Mouse (Mus musculus): ENCODE measurements at regions not wholly inside any gene's neighbourhood (a gene's known extent, or its start where the extent isn't known, plus 50 kb on each side); places are given as distances from the start of the nearest gene placed in this dataset.

DNA sequence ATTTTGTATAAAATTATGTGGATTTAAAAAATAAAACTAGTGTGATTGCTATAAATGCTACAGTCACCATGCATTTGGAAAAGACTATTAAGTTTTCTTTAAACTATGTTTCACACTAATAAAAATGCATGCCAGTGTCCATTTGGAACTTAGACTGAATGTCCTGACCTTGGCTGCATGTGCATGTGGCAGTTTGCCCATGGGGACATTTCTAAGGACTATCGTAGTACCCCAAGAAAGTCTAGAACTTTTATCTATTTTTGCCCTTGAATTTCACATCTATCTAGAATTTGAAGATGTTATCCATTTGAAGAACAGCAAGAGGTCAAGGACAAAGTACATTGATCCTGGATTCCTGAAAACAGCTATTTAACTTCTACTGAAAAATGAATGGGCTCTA is 745.9 kb downstream of the Tmem182 start:
- H3K4me1 ChIP-seq (ENCODE audit: control insufficient read depth in 1 of 2, insufficient read depth in 2 of 2): no peaks in the 10 kb centered on the region
- dilution Hi-C loops (cut with MboI; ENCODE audit: extremely low pct_ligation_motif_present, extremely low pct_unique_long_range_greater_than_20kb, low sequenced_read_pairs): no loop called here
- no peak for TF ChIP-seq KAT2A (IDR thresholded peaks at IDR 0.05; ENCODE audit: insufficient replicate concordance, low read length)
- no peak for TF ChIP-seq SIN3A (IDR thresholded peaks at IDR 0.05; ENCODE audit: low read length)
- TF ChIP-seq ZMIZ1 (IDR thresholded peaks at IDR 0.05; ENCODE audit: low read depth, low read length): no peak
- no peak for TF ChIP-seq BHLHE40 (IDR thresholded peaks at IDR 0.05; ENCODE audit: low read depth, low read length)
- no peak for TF ChIP-seq EP300 (IDR thresholded peaks at IDR 0.05; ENCODE audit: low read length)
- no peak for TF ChIP-seq MEF2A (IDR thresholded peaks at IDR 0.05; ENCODE audit: borderline replicate concordance, low read depth, low read length)
- TF ChIP-seq IRF4 (IDR thresholded peaks at IDR 0.05; ENCODE audit: low read depth, low read length): no peak
- TF ChIP-seq E2F4 (IDR thresholded peaks at IDR 0.05; ENCODE audit: insufficient replicate concordance, low read depth, low read length): no peak
- TF ChIP-seq USF1 (IDR thresholded peaks at IDR 0.05; ENCODE audit: low read depth, low read length): no peak
- no peaks in the 10 kb centered on the region for H3K27me3 ChIP-seq (replicated peaks)
- H3K4me3 ChIP-seq (replicated peaks in 1 of 3; ENCODE audit: low read depth in 2 of 3, low read length in 2 of 3, poor library complexity in 1 of 3): no peak overlapping the region
- DNase-seq (ENCODE audit: extremely low read depth): no peak
- in situ Hi-C loops (cut with MboI; ENCODE audit: low pct_ligation_motif_present, low pct_unique_long_range_greater_than_20kb, low sequenced_read_pairs): no loop called here
- H3K36me3 ChIP-seq (replicated peaks in 1 of 2; ENCODE audit: control insufficient read depth in 1 of 2, insufficient read depth in 1 of 2, low read length in 1 of 2): no peaks in the 10 kb centered on the region
- H3K79me2 ChIP-seq (replicated peaks; ENCODE audit: control insufficient read depth, extremely low read depth, insufficient read depth, poor library complexity, severe bottlenecking): no peaks in the 10 kb centered on the region
- H3K27ac ChIP-seq (ENCODE audit: insufficient read depth, low read depth): no peak overlapping the region
- H3K4me2 ChIP-seq (ENCODE audit: insufficient read depth, low read depth, poor library complexity, severe bottlenecking): no peak overlapping the region
- peaks cover 23% of the 10 kb centered on the region for H3K9me3 ChIP-seq (replicated peaks; ENCODE audit: low read length)
- H3K9ac ChIP-seq (ENCODE audit: insufficient read depth, low read depth): no peak overlapping the region

DNA sequence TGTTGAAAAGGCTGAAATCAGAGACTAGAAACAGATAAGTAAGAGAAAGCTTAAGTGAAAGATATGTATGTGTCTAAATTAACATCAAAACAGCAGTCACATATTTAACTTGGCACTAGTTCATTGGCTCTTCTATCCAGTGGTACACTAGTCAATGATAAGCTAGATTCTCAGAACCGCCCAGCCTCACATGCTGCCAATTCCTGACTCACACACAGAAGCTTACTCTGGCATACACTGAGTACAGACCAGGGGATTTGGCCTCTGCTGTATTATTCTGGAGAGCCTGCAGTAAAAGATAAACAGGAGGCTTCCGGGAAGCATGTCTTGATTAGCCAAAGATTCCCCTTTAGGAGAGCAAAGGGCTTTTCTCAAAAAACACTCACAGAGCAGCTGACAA is 750.2 kb downstream of the Tmem182 start:
- no peak for DNase-seq (ENCODE audit: extremely low read depth)
- Histone ChIP-seq H3K4me2 (ENCODE audit: insufficient read depth, low read depth, poor library complexity, severe bottlenecking) (no peak overlapping the region), H3K36me3 (replicated peaks in 1 of 2; ENCODE audit: control insufficient read depth in 1 of 2, insufficient read depth in 1 of 2, low read length in 1 of 2) (no peaks in the 10 kb centered on the region), H3K27me3 (replicated peaks) (no peaks in the 10 kb centered on the region), H3K4me1 (ENCODE audit: control insufficient read depth in 1 of 2, insufficient read depth in 2 of 2) (no peaks in the 10 kb centered on the region), H3K27ac (ENCODE audit: insufficient read depth, low read depth) (no peak overlapping the region), H3K9me3 (replicated peaks; ENCODE audit: low read length) (peaks cover 39% of the 10 kb centered on the region), H3K9ac (ENCODE audit: insufficient read depth, low read depth) (no peak overlapping the region), H3K79me2 (replicated peaks; ENCODE audit: control insufficient read depth, extremely low read depth, insufficient read depth, poor library complexity, severe bottlenecking) (no peaks in the 10 kb centered on the region), H3K4me3 (replicated peaks in 1 of 3; ENCODE audit: low read depth in 2 of 3, low read length in 2 of 3, poor library complexity in 1 of 3) (no peak overlapping the region)
- TF ChIP-seq MXI1 (IDR thresholded peaks at IDR 0.05; ENCODE audit: low read depth, low read length) (no peak), RCOR1 (conservative IDR thresholded peaks at IDR 0.05; ENCODE audit: low read depth, low read length) (no peak), TBP (conservative IDR thresholded peaks at IDR 0.05; ENCODE audit: low read depth, low read length) (no peak), UBTF (IDR thresholded peaks at IDR 0.05; ENCODE audit: low read depth, low read length) (no peak), HCFC1 (IDR thresholded peaks at IDR 0.05; ENCODE audit: low read depth, low read length) (no peak), ETS1 (conservative IDR thresholded peaks at IDR 0.05; ENCODE audit: low read depth, low read length) (no peak), ZC3H11A (IDR thresholded peaks at IDR 0.05; ENCODE audit: low read depth, low read length) (no peak), CHD1 (IDR thresholded peaks at IDR 0.05; ENCODE audit: low read depth, low read length) (no peak), USF2 (conservative IDR thresholded peaks at IDR 0.05; ENCODE audit: low read depth, low read length) (no peak), E2F4 (IDR thresholded peaks at IDR 0.05; ENCODE audit: insufficient replicate concordance, low read depth, low read length) (no peak), MAFK (IDR thresholded peaks at IDR 0.05; ENCODE audit: insufficient replicate concordance, low read length) (no peak), EP300 (IDR thresholded peaks at IDR 0.05; ENCODE audit: low read length) (no peak)
- dilution Hi-C loops (cut with MboI; ENCODE audit: extremely low pct_ligation_motif_present, extremely low pct_unique_long_range_greater_than_20kb, low sequenced_read_pairs) (no loop called here), in situ Hi-C loops (cut with MboI; ENCODE audit: low pct_ligation_motif_present, low pct_unique_long_range_greater_than_20kb, low sequenced_read_pairs) (no loop called here)

Measured in CH12.LX (cell line).